Mouse (Mus musculus) left cerebral cortex, adult 8-10 months (tissue): ENCODE measurements around the gene Hacl1. TPM values are rescaled to one million over a fixed set of nuclear protein-coding genes. Genes with fewer than 3 reads are reported as not detected.

Experiments used
- total RNA-seq, 4 experiments: library from RNA; stranded (reverse); gene quantifications; 2 replicates each; pipeline ENCODE4 v1.2.4; 2022

Hacl1 gene
- total RNA-seq, 4 experiments from 2014 or later = 6.4 to 10.4 (median 9.8) TPM

Other genes with a start within 250 kb of the Hacl1 start
- gene Sh3bp5, start 205.2 kb downstream of the Hacl1 start, total RNA-seq = 10 to 100 TPM; 44.6 to 70.2 (median 56.1) TPM
- 10 to 100 TPM; 12.5 to 16.6 (median 13.3) TPM for gene Eaf1, start 146.9 kb downstream of the Hacl1 start, total RNA-seq
- 10 to 100 TPM; 30.8 to 37.8 (median 34.0) TPM for gene Mettl6, start 146.2 kb downstream of the Hacl1 start, total RNA-seq
- 1 to 10 TPM in 2 of 4 experiments, under 1 TPM in 2; 0.82 to 1.6 (median 1.2) TPM for gene Colq, start 49.9 kb downstream of the Hacl1 start, total RNA-seq
- not detected for gene Gm49387, start 408 bp downstream of the Hacl1 start, total RNA-seq
- 10 to 100 TPM; 10.5 to 13.9 (median 11.4) TPM for gene Btd, start 258 bp downstream of the Hacl1 start, total RNA-seq
- 10 to 100 TPM; 61.3 to 65.9 (median 64.2) TPM for gene Ankrd28, start 189.4 kb upstream of the Hacl1 start, total RNA-seq